Mouse (Mus musculus) brain, embryonic 14.5 days (tissue): ENCODE data around the gene Hormad1.
"Not testable (repeated sequence)": the region's sequence is repeated elsewhere in the genome, so short reads cannot be mapped to it uniquely, and the experiment has no call there.

ENCODE experiments used
- CTCF ChIP-seq: fragments of 200-500 bp; IDR thresholded peaks from 2 replicates; pipeline ENCODE4 v1.5.1; 2012; ENCODE audit warnings: inconsistent platforms, mild to moderate bottlenecking, moderate library complexity, borderline replicate concordance; ENCODE audit not compliant: insufficient read depth, insufficient read length; ENCODE audit errors: extremely low read depth
- POLR2A ChIP-seq: fragments of 200-500 bp; IDR thresholded peaks from 2 replicates; pipeline ENCODE4 v1.6.1; 2012; ENCODE audit warnings: mild to moderate bottlenecking, inconsistent platforms, borderline replicate concordance; ENCODE audit not compliant: poor library complexity, insufficient read depth, insufficient read length, severe bottlenecking; ENCODE audit errors: extremely low read depth

- not testable (repeated sequence) for TF ChIP-seq POLR2A, CTCF
Observed at GRCm38 (mm10) chr3:95623991-95624515, 64.6 kb downstream of the Hormad1 start.
